Mouse (Mus musculus) mouse trophoblast stem cell (cell line): ENCODE measurements around the gene Slc9a7.

ENCODE experiments used
- in situ Hi-C, 2 experiments: fragments of 300-500 bp; cut with MseI, MboI; formaldehyde crosslinking; loops; 2 replicates in 1 of 2; 3 replicates in 1 of 2; pipeline ENCODE4 v1.15.1; 2025

Gene Slc9a7

GRCm38 (mm10) chrX:20291282-20292039 lies at the start of gene Slc9a7:
Gene Slc9a7 (minus strand): TSS chrX:20291807.
- in situ Hi-C loops: no loop called here

DNA sequence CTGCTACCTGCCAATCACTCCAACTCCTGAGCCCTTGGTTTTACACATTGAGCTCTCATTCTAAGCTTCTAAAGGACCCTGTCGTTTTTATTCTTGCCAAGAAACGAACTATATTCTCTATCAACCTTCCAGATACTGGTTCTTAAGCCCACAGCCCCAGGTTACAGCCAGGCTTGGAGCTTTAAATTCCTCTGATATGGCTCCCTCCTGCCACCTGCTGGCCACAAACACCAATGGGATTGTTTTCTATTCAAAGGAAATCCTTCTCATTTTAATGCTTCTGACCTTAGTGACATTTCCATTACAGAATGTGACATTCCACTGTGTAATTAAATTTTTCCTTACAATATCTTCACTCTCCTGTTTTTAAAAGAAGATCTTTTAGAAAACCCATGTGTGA lies 44.1 kb upstream of the Slc9a7 start:
- in situ Hi-C loops: loop anchor here (5.0 to 10.0 kb wide), 2 partner anchors 171 to 173 kb away; no protein-coding TSS in a partner anchor

GRCm38 (mm10) chrX:20332756-20333155 lies 41.1 kb upstream of the Slc9a7 start:
- in situ Hi-C loops: loop anchor here in 1 of 2 experiments (10.0 kb wide), 1 partner anchor 168 kb away; no protein-coding TSS in a partner anchor

- in situ Hi-C loops: no loop called here
Observed at GRCm38 (mm10) chrX:20307215-20307614, 15.6 kb upstream of the Slc9a7 start.

DNA sequence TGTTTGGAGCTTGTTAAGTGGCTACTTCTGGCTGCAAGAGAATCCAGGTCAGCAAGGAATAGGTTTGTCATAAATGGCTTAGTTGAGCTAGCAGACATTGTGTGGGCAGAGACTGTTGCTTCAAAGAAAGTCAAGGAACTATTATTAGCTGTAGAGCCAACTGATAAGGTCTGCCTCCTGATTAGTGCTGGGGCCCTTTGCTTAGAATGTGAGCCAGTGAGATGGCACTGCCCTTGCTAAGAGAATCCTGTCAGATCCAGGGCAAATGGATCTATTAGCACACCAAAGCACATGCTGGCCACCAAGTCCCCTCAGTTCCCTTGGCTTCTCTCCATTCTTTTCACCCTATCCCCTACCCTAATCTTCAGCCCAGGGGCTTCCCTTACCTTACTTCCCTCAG lies 14.3 kb upstream of the Slc9a7 start:
- in situ Hi-C loops: no loop called here

DNA sequence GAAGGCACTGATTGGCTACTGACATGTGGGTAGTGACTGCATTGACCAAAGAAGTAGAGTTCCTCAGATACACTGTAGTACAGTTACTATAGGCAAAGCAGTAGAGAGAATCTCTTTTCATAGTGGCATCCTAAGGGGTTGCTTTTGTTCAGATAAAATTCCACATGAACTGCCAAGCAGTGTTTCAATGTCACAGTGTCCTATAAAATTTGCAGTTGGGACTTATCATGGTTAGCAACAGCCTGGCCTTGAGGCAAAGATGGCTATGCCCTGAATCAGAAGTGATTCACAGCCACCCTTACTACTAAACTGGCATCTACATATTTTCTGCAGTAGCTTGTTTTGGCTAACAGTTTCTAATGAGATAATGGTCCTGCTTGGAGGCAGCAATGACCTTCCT lies 11.7 kb upstream of the Slc9a7 start:
- in situ Hi-C loops: no loop called here

DNA sequence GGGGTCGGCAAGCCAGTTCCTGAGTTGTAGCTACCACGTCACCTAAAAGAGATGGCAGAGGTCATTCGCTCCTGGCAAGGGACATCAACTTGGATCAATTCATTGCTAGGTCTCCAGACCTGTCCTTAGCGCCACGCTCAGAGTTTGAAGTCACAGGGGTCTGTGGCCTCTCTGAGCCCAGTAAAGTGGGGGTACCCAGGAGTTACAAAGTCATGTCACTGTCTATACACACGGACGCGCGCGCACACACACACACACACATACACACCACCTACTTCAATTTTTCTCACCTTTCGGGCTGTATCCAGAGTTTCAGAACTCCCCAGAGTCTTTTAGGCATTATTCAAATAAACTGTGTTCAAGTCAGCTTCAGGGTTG lies 422 bp upstream of the Slc9a7 start:
- in situ Hi-C loops: no loop called here

DNA sequence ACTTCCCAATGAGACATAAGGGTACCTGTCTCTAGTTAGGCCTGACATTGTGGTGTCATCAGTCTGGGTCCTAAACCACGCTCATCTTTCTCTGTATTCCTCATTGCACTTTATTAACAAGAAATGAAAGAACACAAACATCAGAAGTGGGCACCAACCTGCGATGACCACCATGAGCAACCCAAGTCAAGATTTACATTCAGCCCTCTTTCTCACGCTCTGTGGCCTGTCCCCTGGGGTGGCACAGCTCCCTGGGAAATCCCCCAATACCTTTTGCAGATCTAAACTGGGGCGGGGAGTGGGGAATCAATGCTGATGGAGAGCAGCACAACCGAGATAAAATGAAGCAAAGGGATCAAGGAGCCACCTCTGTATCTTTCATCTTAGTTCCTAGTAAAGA lies 892 bp downstream of the Slc9a7 start:
- in situ Hi-C loops: no loop called here

GRCm38 (mm10) chrX:20288674-20289073 lies 2.9 kb downstream of the Slc9a7 start:
- in situ Hi-C loops: no loop called here

DNA sequence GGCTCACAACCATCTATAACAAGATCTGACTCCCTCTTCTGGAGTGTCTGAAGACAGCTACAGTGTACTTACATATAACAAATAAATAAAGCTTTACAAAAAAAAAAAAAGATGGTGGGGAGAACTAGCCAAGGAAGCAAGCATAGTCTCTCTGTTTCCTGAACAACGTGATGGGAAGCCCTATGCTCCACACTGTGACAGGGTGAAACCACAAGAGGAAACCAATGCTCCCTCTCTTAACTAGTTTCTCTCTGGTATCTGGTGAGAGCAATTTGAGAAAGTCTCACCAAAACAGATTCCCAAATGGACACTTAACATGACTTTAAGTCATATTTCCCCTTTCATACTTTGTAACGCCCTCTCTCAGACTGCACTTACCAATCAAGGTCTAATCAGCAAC lies 5.4 kb downstream of the Slc9a7 start:
- in situ Hi-C loops: no loop called here

DNA sequence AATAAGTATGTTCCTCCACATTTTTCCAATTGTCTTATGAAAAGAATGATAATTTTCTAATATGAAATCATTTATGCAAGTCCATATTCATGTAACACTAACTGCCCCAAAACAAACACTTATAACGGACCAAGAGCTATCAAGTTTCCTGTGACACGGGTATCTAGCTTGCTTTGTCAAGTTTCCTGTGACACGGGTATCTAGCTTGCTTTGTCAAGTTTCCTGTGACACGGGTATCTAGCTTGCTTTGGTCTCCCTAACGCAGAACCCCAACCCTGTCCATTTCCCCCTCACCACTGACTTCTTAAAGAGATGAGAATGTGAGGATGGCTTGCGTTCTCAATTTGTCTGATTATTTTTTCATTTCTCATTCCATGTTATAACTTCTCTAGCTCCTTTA lies 12.2 kb downstream of the Slc9a7 start:
- in situ Hi-C loops: no loop called here

DNA sequence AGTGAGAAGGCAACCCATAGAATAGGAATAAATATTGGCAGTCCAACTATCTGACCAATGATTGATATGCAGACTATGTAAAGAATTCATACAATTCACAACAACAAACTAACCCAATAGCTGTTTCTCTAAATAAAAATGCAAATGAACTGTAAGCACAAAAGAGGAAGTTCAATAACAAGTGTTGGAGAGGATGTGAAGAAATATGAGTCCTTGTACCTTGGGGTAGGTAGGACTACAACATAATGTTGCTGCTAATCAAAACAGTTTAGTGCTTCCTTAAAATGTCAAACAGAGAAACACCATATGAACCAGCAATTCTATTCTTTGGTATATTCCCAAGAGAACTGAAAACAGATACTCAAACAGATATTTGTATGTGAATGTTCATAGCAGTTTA lies 17.8 kb downstream of the Slc9a7 start:
- in situ Hi-C loops: no loop called here

GRCm38 (mm10) chrX:20271980-20272379 lies 19.6 kb downstream of the Slc9a7 start:
- in situ Hi-C loops: no loop called here

DNA sequence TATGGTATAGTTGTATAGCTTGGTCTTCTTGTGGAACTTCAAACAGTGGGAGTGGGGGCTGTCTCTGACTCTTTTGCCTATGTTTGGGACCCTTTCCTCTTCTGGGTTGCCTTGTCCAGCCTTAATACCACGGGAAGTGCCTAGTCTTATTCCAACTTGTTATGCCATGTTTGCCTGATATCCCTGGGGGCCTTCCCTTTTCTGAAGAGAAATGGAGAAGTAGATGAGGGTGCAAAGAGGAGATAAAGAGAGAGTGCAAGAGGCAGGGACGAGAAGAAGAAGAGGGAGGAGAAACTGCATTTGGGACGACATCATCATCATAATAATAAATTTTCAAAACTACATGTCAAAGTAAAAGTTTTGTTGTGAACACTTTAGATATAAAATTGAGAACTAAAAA lies 21.6 kb downstream of the Slc9a7 start:
- in situ Hi-C loops: no loop called here

DNA sequence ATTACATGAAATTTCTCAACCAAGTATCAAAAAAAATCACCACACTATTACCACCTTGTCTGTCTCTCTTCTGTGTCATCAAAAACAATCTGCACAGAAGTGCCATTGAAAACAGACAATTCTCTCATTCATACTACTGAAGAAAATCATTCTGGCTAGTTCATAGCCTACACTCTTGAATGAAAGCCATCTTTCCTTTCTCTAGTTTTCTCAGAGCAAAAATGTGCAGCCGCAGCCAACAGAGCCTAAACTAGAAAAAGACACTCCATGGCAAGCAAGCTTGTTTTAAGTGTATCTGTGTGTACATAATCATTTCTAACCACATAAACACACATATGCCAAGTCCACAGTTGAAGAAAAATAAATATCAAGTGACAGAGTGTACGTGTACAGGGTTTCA lies 27.2 kb downstream of the Slc9a7 start:
- in situ Hi-C loops: no loop called here

GRCm38 (mm10) chrX:20228102-20228501 lies 63.5 kb downstream of the Slc9a7 start:
- in situ Hi-C loops: no loop called here

GRCm38 (mm10) chrX:20221486-20221885 lies 70.1 kb downstream of the Slc9a7 start:
- in situ Hi-C loops: no loop called here

GRCm38 (mm10) chrX:20185616-20186015 lies 106.0 kb downstream of the Slc9a7 start:
- in situ Hi-C loops: no loop called here

DNA sequence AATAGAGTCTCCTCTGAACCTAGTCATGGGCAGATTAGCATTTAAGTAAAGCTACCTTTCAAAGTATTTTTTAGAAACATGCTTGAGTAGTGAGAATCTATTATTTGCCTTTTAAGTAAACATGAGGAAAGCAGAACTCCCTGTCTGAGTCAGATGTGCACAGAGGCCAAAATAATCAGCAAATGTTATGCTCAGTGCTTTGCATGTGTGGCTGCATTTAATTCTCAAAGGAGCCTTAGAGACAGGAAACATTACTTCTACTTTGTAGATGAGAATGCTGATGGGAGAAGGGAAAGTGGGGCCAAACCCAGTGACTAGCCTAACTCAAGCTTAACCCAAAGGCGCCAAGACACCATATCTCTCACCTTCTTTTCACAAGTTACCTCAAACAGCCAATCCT lies 114.8 kb downstream of the Slc9a7 start:
- in situ Hi-C loops: no loop called here

DNA sequence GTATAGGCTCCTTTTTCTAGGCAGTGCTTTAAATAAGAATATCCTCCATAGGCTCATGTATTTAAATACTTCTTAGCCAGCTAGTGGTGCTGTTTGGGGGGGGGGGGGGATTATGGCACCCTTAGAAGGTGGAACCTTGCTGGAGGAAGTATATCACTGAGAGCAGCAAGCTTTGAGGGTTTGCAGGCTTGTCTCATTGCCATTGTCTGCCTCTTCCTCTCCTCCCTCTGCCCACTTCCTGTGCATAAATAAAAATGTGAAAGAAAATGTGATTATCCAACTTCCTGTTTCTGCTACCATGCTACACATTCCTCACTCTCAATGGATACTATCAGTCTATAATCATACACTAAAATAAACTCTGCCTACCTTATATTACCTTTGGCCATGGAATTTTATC lies 123.2 kb downstream of the Slc9a7 start:
- in situ Hi-C loops: loop anchor here in 1 of 2 experiments (10.0 kb wide), 1 partner anchor 166 kb away; no protein-coding TSS in a partner anchor

DNA sequence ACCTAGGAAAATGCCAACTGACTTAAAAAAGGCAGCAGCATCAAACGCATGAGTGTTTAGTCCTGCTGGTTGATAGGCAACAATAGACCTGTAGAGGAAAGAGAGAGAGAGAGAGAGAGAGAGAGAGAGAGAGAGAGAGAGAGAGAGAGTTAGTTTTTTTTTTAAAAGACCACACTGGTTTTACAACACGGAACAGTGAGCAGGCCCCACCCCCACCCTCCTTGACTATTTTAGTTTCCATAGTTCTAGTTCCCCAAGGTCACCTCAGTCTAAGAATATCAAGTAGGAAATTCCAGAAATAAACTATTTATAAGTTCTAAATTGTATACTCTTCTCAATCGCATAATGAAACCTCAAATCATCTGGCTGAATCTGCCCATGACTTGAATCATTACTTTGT lies 126.6 kb downstream of the Slc9a7 start:
- in situ Hi-C loops: loop anchor here (5.0 to 10.0 kb wide), 3 partner anchors 143 to 172 kb away; no protein-coding TSS in a partner anchor

DNA sequence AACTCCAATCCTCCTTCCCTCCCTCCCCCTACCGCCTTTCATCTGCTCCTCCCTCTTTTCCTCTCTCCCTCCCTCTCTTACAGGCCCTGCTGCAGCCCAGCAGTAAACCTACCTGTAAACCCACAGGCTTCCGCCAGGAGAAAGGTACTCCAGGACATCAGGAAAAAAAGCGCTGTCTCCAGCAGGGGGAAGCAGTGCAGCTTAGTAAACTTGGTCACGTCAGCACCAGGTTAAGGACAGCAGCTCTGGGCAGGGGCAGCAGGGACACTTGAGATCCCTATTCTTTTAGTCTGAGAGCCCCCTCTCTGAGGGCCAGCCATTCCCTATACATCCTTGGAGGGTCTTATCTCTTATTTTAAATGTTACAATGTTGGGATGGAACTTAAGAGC lies 129.3 kb downstream of the Slc9a7 start:
- in situ Hi-C loops: loop anchor here (5.0 to 10.0 kb wide), 3 partner anchors 140 to 175 kb away; no protein-coding TSS in a partner anchor

- in situ Hi-C loops: loop anchor here (5.0 to 10.0 kb wide), 3 partner anchors 140 to 175 kb away; no protein-coding TSS in a partner anchor
Observed at GRCm38 (mm10) chrX:20161687-20162321, 129.8 kb downstream of the Slc9a7 start.
